In genomic region chr7:127935028-127935722, GRCm38 (mm10) we compare ENCODE assay signal across 8 mouse cellular contexts. TPM values are rescaled to one million over a fixed set of nuclear protein-coding genes. Genes with fewer than 3 reads are reported as not detected.
DNase-seq lines count a peak whose midpoint lies in the region.

No protein-coding gene starts in this region.

- H3K27me3 ChIP-seq in megakaryocyte, embryonic 14.5 days (replicated peaks), result no peaks in the 10 kb centered on the region

- H3K4me3 ChIP-seq in megakaryocyte, embryonic 14.5 days (replicated peaks), result peak overlapping the region; percentile 96

- H3K4me1 ChIP-seq in megakaryocyte, embryonic 14.5 days, result peaks cover 45% of the 10 kb centered on the region

- H3K9me3 ChIP-seq in megakaryocyte, embryonic 14.5 days, result no peaks in the 10 kb centered on the region

- DNase-seq in adrenal gland, adult (ENCODE audit: inconsistent age in 2 of 2, low spot score in 1 of 2), result peak; percentile 96 to 98
- DNase-seq in embryo, embryonic 10 days (ENCODE audit: low spot score), result peak; percentile 98
- DNase-seq in gastrocnemius, postnatal 10 days, result peak; percentile 96
- peak; percentile 96 for DNase-seq in induced T-regulatory cell, adult 2 months (ENCODE audit: low read depth)
- DNase-seq in left cerebral cortex, adult 9 months (ENCODE audit: low spot score in 2 of 2), result peak; percentile 88 to 96
- DNase-seq in right cerebral cortex, adult 2 months (ENCODE audit: low spot score in 2 of 2), result peak; percentile 94 to 95
- peak; percentile 77 for DNase-seq in urinary bladder, postnatal 10 days (ENCODE audit: low spot score)

- no peaks in the 10 kb centered on the region for H3K36me3 ChIP-seq in megakaryocyte, embryonic 14.5 days (replicated peaks; ENCODE audit: low read length)

RNA-seq across cellular contexts. Expression of gene Prss8, which starts 5.3 kb away (rescaled TPM):
- not detected for total RNA-seq in gastrocnemius, postnatal 10 days (2021)
- not detected in 2 replicates for polyA plus RNA-seq in megakaryocyte, embryonic 14.5 days (2012; ENCODE audit: insufficient read depth, low replicate concordance)

RNA-seq across cellular contexts. Expression of gene Prss36, which starts 11.3 kb away (rescaled TPM):
- 1 to 10 TPM; 6.6 to 7.9 TPM for total RNA-seq in gastrocnemius, postnatal 10 days (2021)
- polyA plus RNA-seq in megakaryocyte, embryonic 14.5 days (2012; ENCODE audit: insufficient read depth, low replicate concordance), result 2.7 and 10.0 TPM in 2 replicates

RNA-seq across cellular contexts. Expression of gene Kat8, which starts 22.9 kb away (rescaled TPM):
- 10 to 100 TPM; 12.9 to 16.7 TPM for total RNA-seq in gastrocnemius, postnatal 10 days (2021)
- 2.6 and 4.8 TPM in 2 replicates for polyA plus RNA-seq in megakaryocyte, embryonic 14.5 days (2012; ENCODE audit: insufficient read depth, low replicate concordance)

RNA-seq across cellular contexts. Expression of gene Bckdk, which starts 31.3 kb away (rescaled TPM):
- total RNA-seq in gastrocnemius, postnatal 10 days (2021), result 10 to 100 TPM; 84.9 to 89.6 TPM
- 36.9 and 149 TPM in 2 replicates for polyA plus RNA-seq in megakaryocyte, embryonic 14.5 days (2012; ENCODE audit: insufficient read depth, low replicate concordance)

RNA-seq across cellular contexts. Expression of gene Fus, which starts 32.1 kb away (rescaled TPM):
- total RNA-seq in gastrocnemius, postnatal 10 days (2021), result 100 to 1,000 TPM; 199 to 239 TPM
- polyA plus RNA-seq in megakaryocyte, embryonic 14.5 days (2012; ENCODE audit: insufficient read depth, low replicate concordance), result 25.6 and 318 TPM in 2 replicates

Comparison
In these comparisons a context has a peak if more than half of its experiments do, and no peak if none do; other contexts are left out.
1. Peak in every context shown above with its lines: DNase-seq and H3K4me3 ChIP-seq.